Mouse (Mus musculus) erythroid progenitor cell, adult 5-6 weeks (primary cell): ENCODE data around the gene Dytn. TPM values are rescaled to one million over a fixed set of nuclear protein-coding genes. Genes with fewer than 3 reads are reported as not detected.
"Not testable (repeated sequence)": the region's sequence is repeated elsewhere in the genome, so short reads cannot be mapped to it uniquely, and the experiment has no call there.

Source experiments
- ATAC-seq: replicated peaks from 2 replicates; pipeline ENCODE4 v1.8.0; 2016; ENCODE audit warnings: moderate number of reproducible peaks, mild to moderate bottlenecking, moderate TSS enrichment, inconsistent platforms; ENCODE audit not compliant: poor library complexity, low FRiP score, severe bottlenecking
- total RNA-seq, 2 experiments: library from RNA; stranded (forward) in 1 of 2; stranded (reverse) in 1 of 2; fragments of 150-400 nt in 1 of 2; fragments of 186-747, 209-891 nt in 1 of 2; gene quantifications; 2 replicates each; pipeline versions ENCODE4 v1.2.3 to v1.2.4; 2015 to 2017; ENCODE audit warnings: low replicate concordance in 2 of 2

The Dytn gene
- total RNA-seq (2015; ENCODE audit: low replicate concordance), result not detected in 2 replicates
- total RNA-seq (2017; ENCODE audit: low replicate concordance), result not detected in 2 replicates

- ATAC-seq, result no peak
These were observed at the start of gene Dytn for GRCm38 (mm10) chr1:63686827-63687226. Dytn (minus strand) TSS chr1:63686927.

GRCm38 (mm10) chr1:63730240-63730771 lies 43.6 kb upstream of the Dytn start, which contains the start of the genes Mdh1b and Fastkd2:
Mdh1b (minus strand) TSS chr1:63730318.
Fastkd2 (plus strand) TSS chr1:63730614.
- ATAC-seq, result peak; percentile 71

- ATAC-seq, result no peak
These were observed 43.1 kb upstream of the Dytn start for GRCm38 (mm10) chr1:63729796-63730195.

GRCm38 (mm10) chr1:63720161-63720560 lies 33.4 kb upstream of the Dytn start:
- no peak for ATAC-seq

- ATAC-seq, result no peak
These were observed 22.1 kb upstream of the Dytn start for GRCm38 (mm10) chr1:63708876-63709275.

- ATAC-seq, result no peak
These were observed 19.0 kb upstream of the Dytn start for GRCm38 (mm10) chr1:63705733-63706132.

GRCm38 (mm10) chr1:63696861-63697260 lies 10.1 kb upstream of the Dytn start:
- ATAC-seq, result no peak

GRCm38 (mm10) chr1:63675975-63676374 lies 10.8 kb downstream of the Dytn start:
- no peak for ATAC-seq

GRCm38 (mm10) chr1:63668852-63669160 lies 17.9 kb downstream of the Dytn start:
- no peak for ATAC-seq

GRCm38 (mm10) chr1:63667949-63668851 lies 18.5 kb downstream of the Dytn start:
- no peak for ATAC-seq

GRCm38 (mm10) chr1:63667201-63667948 lies 19.4 kb downstream of the Dytn start:
- no peak for ATAC-seq

- ATAC-seq, result no peak
These were observed 20.6 kb downstream of the Dytn start for GRCm38 (mm10) chr1:63666089-63666488.

GRCm38 (mm10) chr1:63659591-63659990 lies 27.1 kb downstream of the Dytn start:
- no peak for ATAC-seq

GRCm38 (mm10) chr1:63658016-63658415 lies 28.7 kb downstream of the Dytn start:
- no peak for ATAC-seq

GRCm38 (mm10) chr1:63639921-63640320 lies 46.8 kb downstream of the Dytn start:
- no peak for ATAC-seq

GRCm38 (mm10) chr1:63630390-63630789 lies 56.3 kb downstream of the Dytn start:
- ATAC-seq, result not testable (repeated sequence)

- no peak for ATAC-seq
These were observed 58.5 kb downstream of the Dytn start for GRCm38 (mm10) chr1:63628211-63628610.

GRCm38 (mm10) chr1:63615668-63616067 lies 71.1 kb downstream of the Dytn start, which contains the start of gene Gm39653:
Gm39653 (plus strand) TSS chr1:63615968.
- no peak for ATAC-seq

GRCm38 (mm10) chr1:63614594-63614993 lies 72.1 kb downstream of the Dytn start:
- ATAC-seq, result no peak

- no peak for ATAC-seq
These were observed 77.1 kb downstream of the Dytn start for GRCm38 (mm10) chr1:63609613-63610012.
